Mouse (Mus musculus) heart, adult 2 months (tissue): ENCODE data around the gene Dixdc1. TPM values are rescaled to one million over a fixed set of nuclear protein-coding genes. Genes with fewer than 3 reads are reported as not detected.
A peak's percentile ranks its signal among the peaks of the same experiment; 100 is the strongest.

ENCODE experiments used
- DNase-seq, 2 experiments: peaks; one replicate each; pipeline ENCODE4 v3.0.0; 2021
- H3K27ac ChIP-seq: fragments of 200-600 bp; 2 replicates; pipeline ENCODE4 v1.8.1; 2022
- H3K27me3 ChIP-seq: fragments of 200-500 bp; 2 replicates; pipeline ENCODE4 v1.6.1; 2012; ENCODE audit warnings: mild to moderate bottlenecking, low read length, inconsistent platforms, mixed read lengths; ENCODE audit not compliant: control insufficient read depth, insufficient read depth
- H3K36me3 ChIP-seq: fragments of 200-500 bp; 2 replicates; pipeline ENCODE4 v1.6.1; 2012; ENCODE audit warnings: low read length, inconsistent platforms; ENCODE audit not compliant: control insufficient read depth, insufficient read depth
- H3K4me1 ChIP-seq: fragments of 200-500 bp; 2 replicates; pipeline ENCODE4 v1.6.1; 2011; ENCODE audit warnings: low read length; ENCODE audit not compliant: control insufficient read depth, insufficient read depth
- H3K4me3 ChIP-seq: fragments of 200-600 bp; 2 replicates; pipeline ENCODE4 v1.8.1; 2022
- H3K79me2 ChIP-seq: fragments of 200-500 bp; replicated peaks from 2 replicates; pipeline ENCODE4 v1.6.1; 2012; ENCODE audit warnings: mild to moderate bottlenecking, inconsistent platforms, low read length, moderate library complexity, mixed read lengths; ENCODE audit not compliant: control insufficient read depth, insufficient read depth
- H3K9ac ChIP-seq: fragments of 200-500 bp; 2 replicates; pipeline ENCODE4 v1.6.1; 2012; ENCODE audit warnings: low read depth, mild to moderate bottlenecking, control low read depth, inconsistent platforms, low read length, mixed read lengths
- CTCF ChIP-seq: fragments of 200-600 bp; IDR thresholded peaks from 2 replicates; pipeline ENCODE4 v1.8.1; 2022; ENCODE audit warnings: antibody characterized with exemption, mild to moderate bottlenecking, moderate library complexity
- EP300 ChIP-seq: fragments of 200-500 bp; IDR thresholded peaks from 2 replicates; pipeline ENCODE4 v1.6.1; 2011; ENCODE audit warnings: low read depth, low read length, control low read depth; ENCODE audit not compliant: insufficient read depth
- POLR2A ChIP-seq: fragments of 200-500 bp; IDR thresholded peaks from 2 replicates; pipeline ENCODE4 v1.6.1; 2011; ENCODE audit warnings: mild to moderate bottlenecking, low read depth, low read length, control low read depth; ENCODE audit not compliant: insufficient read depth
- WGBS: fragments of 180-500 bp; shearing (Covaris S2); methylation state at CpG from one replicate; pipeline ENCODE4 v1.1.7; 2018; 5-methylcytosine and 5-hydroxymethylcytosine counted together
- intact Hi-C: fragments of 180-260 bp; cut with DNase I; formaldehyde crosslinking; loops from one replicate; pipeline ENCODE4 v1.15.1; 2025
- polyA plus RNA-seq: library from polyadenylated mRNA; depleted of rRNA; stranded (reverse); fragments of >200 nt; gene quantifications from 2 replicates; pipeline ENCODE4 v1.2.3, GENCODE M21; 2012
- total RNA-seq, 2 experiments: library from RNA; stranded (reverse); gene quantifications; 2 replicates each; pipeline ENCODE4 v1.2.3; 2021

Dixdc1 gene
- total and polyA plus RNA-seq, 3 experiments: 2.6 to 5.4 (median 3.4) TPM

DNA sequence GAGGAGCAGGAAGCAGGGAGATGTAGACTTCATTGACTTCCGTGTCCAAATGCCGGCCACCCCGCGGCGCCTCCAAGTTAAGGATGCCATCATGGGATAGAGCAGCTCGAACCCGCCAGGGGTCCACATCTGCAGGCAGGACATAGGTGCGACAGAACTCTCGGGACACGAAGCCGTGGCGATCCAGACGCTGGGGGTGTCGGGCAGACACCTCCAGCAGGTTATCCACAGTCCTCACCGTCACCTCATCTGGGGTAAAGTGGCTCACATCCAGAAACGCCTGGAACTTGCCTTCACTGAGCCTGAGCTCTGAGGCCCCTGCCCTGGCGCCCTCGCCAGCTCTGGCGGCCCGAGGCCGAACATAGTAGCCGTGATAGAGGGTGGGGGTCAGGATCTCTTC lies 12.0 kb upstream of the Dixdc1 start, which contains the start of gene Cryab:
Cryab (plus strand) TSS at position 3 of the 400 bp plus-strand sequence.
- intact Hi-C loops: no loop called here
- H3K36me3 ChIP-seq: peaks cover 14% of the 10 kb centered on the region
- no peaks in the 10 kb centered on the region for H3K79me2 ChIP-seq
- H3K9ac ChIP-seq: peak within 1 kb of the TSS; percentile 89
- H3K4me1 ChIP-seq: no peaks in the 10 kb centered on the region
- peak within 1 kb of the TSS; percentile 62 for H3K4me3 ChIP-seq
- H3K27ac ChIP-seq: peak within 1 kb of the TSS; percentile 98
- DNase-seq: peak; percentile 38 to 50
- TF ChIP-seq POLR2A (no peak), EP300 (no peak)
- H3K27me3 ChIP-seq: no peaks in the 10 kb centered on the region
- 33% methylated on average over 22 of the region's 22 CpGs for WGBS

GRCm38 (mm10) chr9:50750706-50751105 lies 11.4 kb upstream of the Dixdc1 start:
- Histone ChIP-seq H3K79me2 (no peaks in the 10 kb centered on the region), H3K27ac (peak overlapping the region; percentile 98), H3K9ac (no peak overlapping the region; the same call in 1 of the 2 replicates), H3K4me3 (peak overlapping the region; percentile 62; the same call in 1 of the 2 replicates), H3K36me3 (peaks cover 10% of the 10 kb centered on the region), H3K4me1 (no peaks in the 10 kb centered on the region), H3K27me3 (no peaks in the 10 kb centered on the region)
- DNase-seq: no peak
- 39% methylated on average over 6 of the region's 6 CpGs for WGBS
- TF ChIP-seq EP300 (no peak), CTCF (no peak)
- intact Hi-C loops: no loop called here

- no peak for DNase-seq
- Histone ChIP-seq H3K79me2 (no peaks in the 10 kb centered on the region), H3K27ac (peak within 1 kb of the TSS; percentile 34), H3K27me3 (no peaks in the 10 kb centered on the region), H3K36me3 (no peaks in the 10 kb centered on the region), H3K9ac (peak within 1 kb of the TSS; percentile 56), H3K4me1 (peaks cover 2% of the 10 kb centered on the region), H3K4me3 (peak within 1 kb of the TSS; percentile 35)
- 8% methylated on average over 19 of the region's 19 CpGs for WGBS
- intact Hi-C loops: no loop called here
- TF ChIP-seq CTCF (peak; percentile 43), POLR2A (0 out of 2 replicates have a peak, but pooled peaks have one; percentile 13), EP300 (no peak)
Measured at GRCm38 (mm10) chr9:50746214-50746677, 6.9 kb upstream of the Dixdc1 start, which contains the start of gene 2310030G06Rik. 2310030G06Rik (minus strand) TSS chr9:50746536.

DNA sequence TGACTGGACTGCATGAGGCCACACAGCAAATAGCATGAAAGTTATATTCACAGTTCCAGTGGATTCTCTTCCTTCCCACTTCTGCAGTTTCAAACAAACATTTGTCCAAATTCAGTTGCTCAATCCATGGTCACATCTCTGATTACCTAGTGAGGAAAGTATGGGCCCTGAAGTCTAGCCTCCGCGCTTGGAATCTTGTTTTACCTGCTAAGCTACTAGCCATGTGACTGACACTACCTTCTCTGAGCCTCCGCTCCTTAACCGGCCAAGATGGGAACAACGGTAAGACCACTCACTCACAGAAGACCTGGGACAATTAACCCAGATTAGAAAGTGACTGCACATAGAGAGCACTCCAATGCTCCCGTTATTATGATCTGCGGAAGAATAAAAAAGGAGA lies 6.5 kb upstream of the Dixdc1 start:
- DNase-seq: no peak
- WGBS: 28% methylated on average over 7 of the region's 7 CpGs
- H3K27ac ChIP-seq: peak overlapping the region; percentile 34
- no peaks in the 10 kb centered on the region for H3K27me3 ChIP-seq
- no peaks in the 10 kb centered on the region for H3K36me3 ChIP-seq
- no peaks in the 10 kb centered on the region for H3K79me2 ChIP-seq
- peaks cover 2% of the 10 kb centered on the region for H3K4me1 ChIP-seq
- intact Hi-C loops: no loop called here
- peak overlapping the region; percentile 35 for H3K4me3 ChIP-seq
- TF ChIP-seq POLR2A: no peak
- TF ChIP-seq EP300: no peak
- TF ChIP-seq CTCF: no peak
- H3K9ac ChIP-seq: no peak overlapping the region; the same call in 1 of the 2 replicates

- intact Hi-C loops: no loop called here
- TF ChIP-seq POLR2A: no peak
- TF ChIP-seq CTCF: no peak
- TF ChIP-seq EP300: no peak
- no peak overlapping the region for H3K9ac ChIP-seq
- 51% methylated on average over 2 of the region's 2 CpGs for WGBS
- H3K4me3 ChIP-seq: no peak overlapping the region
- peaks cover 2% of the 10 kb centered on the region for H3K4me1 ChIP-seq
- peak overlapping the region; percentile 23; the same call in 1 of the 2 replicates for H3K27ac ChIP-seq
- H3K27me3 ChIP-seq: no peaks in the 10 kb centered on the region
- H3K36me3 ChIP-seq: no peaks in the 10 kb centered on the region
- no peaks in the 10 kb centered on the region for H3K79me2 ChIP-seq
- DNase-seq: no peak
Measured at GRCm38 (mm10) chr9:50742744-50743143, 3.4 kb upstream of the Dixdc1 start.

GRCm38 (mm10) chr9:50742261-50742660 lies 2.9 kb upstream of the Dixdc1 start:
- no peak for DNase-seq
- intact Hi-C loops: no loop called here
- Histone ChIP-seq H3K9ac (no peak overlapping the region), H3K4me1 (peaks cover 2% of the 10 kb centered on the region), H3K4me3 (no peak overlapping the region), H3K27ac (peak overlapping the region; percentile 23; the same call in 1 of the 2 replicates), H3K27me3 (no peaks in the 10 kb centered on the region), H3K79me2 (no peaks in the 10 kb centered on the region), H3K36me3 (no peaks in the 10 kb centered on the region)
- WGBS: 49% methylated on average over 3 of the region's 3 CpGs
- TF ChIP-seq POLR2A (no peak), EP300 (no peak), CTCF (no peak)
